Mouse (Mus musculus) lung, postnatal 0 days (tissue): ENCODE measurements at regions not wholly inside any gene's neighbourhood (a gene's known extent, or its start where the extent isn't known, plus 50 kb on each side); places are given as distances from the start of the nearest gene placed in this dataset.

Experiments
- CTCF ChIP-seq: IDR thresholded peaks from 2 replicates; pipeline ENCODE4 v1.5.1; 2016; ENCODE audit warnings: antibody characterized with exemption, mild to moderate bottlenecking
- EP300 ChIP-seq: IDR thresholded peaks from 2 replicates; pipeline ENCODE4 v1.6.1; 2016; ENCODE audit warnings: antibody characterized with exemption, mild to moderate bottlenecking, control low read depth

DNA sequence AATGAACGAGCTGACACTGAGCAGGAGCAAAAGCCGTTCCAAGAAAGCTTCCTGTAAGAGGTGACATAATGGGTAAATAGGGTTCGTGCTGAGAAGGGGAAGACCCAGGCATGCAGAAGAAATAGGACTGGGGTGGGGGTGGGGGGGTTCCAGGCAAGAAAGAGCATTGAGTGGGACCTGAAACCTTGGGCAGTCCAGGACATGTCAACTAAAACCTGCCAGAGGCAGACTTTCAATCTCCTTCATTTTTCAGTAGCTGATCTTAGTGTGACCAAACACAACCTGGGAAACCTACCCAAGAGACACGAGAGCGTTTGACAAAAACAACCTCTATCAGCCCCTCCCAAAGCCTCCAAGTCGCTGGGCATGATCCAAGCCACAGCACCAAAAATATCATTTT, 133.4 kb upstream of the Zfp703 start:
- TF ChIP-seq CTCF (no peak), EP300 (no peak)
